Mouse (Mus musculus) monocyte, adult 5-6 weeks (primary cell): Measurements from ENCODE around the gene Nlrp6. TPM values are rescaled to one million over a fixed set of nuclear protein-coding genes. Genes with fewer than 3 reads are reported as not detected.
A peak's percentile ranks its signal among the peaks of the same experiment; 100 is the strongest.

Source experiments
- ATAC-seq: fragments of 153-309, 156-312 bp; replicated peaks from 2 replicates; pipeline ENCODE4 v1.8.0; 2017; ENCODE audit warnings: mild to moderate bottlenecking; ENCODE audit not compliant: low TSS enrichment, insufficient number of reproducible peaks, severe bottlenecking, poor library complexity, low FRiP score
- total RNA-seq: library from RNA; stranded (forward); fragments of 200-1000, 200-491, 200-594 nt; gene quantifications from 3 replicates; pipeline ENCODE4 v1.2.3, GENCODE M21; 2017

The Nlrp6 gene
- total RNA-seq, 1 experiment from 2014 or later: not detected

DNA sequence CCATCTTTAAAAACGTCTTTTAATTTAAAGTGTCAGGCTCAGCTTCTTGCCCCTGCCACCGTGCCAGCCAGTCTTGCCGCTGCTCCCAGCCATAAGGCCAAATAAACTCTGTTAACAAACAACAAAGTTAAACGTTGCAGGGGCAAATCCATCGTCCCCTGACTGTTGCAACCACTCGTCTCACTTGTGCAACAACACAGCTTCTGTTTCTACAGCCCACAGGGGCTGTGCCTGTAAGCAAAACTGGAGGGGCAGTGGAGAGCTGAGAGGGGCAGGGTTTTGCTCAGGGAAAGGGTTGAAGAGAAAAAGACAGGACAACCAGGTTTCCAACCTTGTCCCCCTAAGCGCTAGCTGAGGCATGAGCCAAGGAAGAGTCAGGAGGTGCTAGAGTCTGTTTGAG, 12.5 kb upstream of the Nlrp6 start:
- ATAC-seq: no peak

DNA sequence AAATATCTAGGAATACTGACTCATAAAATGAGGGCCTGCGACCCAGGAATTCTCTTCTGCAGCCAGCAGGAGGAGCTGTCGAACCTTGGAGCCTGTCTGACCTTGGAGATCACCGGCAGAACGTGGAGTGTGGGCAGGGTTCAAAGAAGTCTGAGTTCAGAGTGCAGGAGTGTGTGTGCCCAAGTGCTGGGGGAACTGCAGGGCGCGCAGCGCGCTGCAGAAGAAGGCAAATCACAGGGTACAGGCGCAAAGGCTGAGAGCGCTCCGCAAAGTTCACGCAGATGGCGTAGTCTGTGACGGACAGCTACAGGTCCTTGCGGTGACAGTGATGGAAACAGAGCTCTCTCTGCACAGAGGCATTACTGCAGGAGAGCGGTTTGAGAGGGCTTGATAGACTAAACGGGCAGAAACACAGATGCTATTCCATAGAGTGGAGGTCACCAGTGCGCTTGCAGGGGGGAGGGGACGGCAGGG, 12.0 kb upstream of the Nlrp6 start:
- peak; percentile 88 for ATAC-seq

DNA sequence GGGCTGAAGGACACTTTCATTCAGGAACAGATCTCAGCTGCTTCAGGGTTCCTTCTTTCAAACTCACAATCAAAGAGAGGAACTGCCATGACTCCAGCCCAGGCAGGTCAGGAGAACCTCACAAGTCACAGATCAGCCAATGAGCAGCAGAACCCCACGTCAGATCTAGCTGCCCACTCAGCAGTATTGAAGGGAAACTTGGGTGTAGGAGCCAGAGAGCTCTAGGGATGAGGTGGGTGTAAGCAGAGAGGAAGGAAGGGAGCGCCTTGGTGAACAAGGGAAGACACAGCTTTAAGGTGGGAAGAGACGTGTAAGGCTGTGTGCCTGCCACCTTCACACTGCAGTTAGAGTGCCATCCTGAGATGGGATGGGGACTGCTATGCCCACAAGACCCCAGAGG, 8.4 kb upstream of the Nlrp6 start:
- no peak for ATAC-seq

DNA sequence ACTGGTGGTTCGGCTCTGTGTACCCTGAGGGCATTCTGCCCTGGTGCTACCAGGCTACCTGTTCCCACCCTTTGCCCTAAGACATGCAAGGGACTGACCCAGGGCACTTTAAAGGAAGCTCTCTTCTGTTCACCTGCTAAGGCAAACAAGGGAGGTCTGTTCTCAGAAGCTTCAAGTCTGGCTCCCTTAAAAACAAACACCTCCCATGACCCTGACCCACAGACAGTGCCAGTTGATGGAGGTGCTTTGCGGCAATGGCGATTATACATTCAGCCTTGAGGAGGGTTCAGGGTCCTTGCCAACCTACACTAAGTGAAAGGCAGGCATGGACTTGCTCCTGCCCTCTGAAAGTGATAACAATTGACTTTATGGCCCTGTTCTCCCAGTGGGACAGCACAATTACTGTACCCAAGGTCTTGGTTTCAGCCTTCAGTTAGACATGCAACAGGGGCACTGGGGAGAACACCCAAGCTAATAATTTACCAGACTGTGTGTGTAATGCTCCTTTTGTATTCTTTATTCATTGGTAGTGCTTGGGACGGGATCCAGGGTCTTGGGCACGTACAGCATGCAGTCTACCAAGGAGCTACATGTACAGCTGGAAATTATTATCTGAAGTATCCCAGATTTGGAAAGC, 7.7 kb upstream of the Nlrp6 start:
- no peak for ATAC-seq

DNA sequence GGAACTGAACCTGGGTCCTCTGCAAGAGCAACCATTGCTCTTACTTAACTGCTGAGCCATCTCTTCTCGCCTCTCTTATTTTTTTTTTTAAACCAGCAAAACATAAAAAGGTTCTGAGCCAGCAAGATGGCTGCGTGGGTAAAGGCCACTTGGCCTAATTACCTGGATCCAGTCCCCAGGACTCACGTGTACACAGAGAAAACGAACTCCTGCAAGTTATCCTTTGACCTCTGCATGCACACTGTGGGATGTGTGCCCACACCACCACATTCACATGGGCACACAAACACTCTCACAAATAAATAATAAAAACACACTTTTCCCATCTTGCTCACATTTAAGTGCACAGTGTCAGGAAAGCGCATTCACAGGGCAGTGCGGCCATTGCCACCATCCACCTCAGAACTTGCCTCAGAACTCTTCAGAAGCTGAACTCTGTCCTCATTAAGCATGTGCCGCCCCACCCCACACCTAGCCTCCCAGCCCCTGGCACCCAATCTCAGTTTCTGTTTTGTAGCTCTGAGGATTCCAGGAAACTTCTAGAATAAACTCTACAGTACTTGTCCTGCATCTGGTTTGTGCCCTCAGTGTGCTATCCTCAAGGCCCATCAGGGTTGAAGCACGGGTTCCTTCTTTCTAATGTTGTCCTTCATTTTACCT, 6.5 kb upstream of the Nlrp6 start:
- no peak for ATAC-seq

DNA sequence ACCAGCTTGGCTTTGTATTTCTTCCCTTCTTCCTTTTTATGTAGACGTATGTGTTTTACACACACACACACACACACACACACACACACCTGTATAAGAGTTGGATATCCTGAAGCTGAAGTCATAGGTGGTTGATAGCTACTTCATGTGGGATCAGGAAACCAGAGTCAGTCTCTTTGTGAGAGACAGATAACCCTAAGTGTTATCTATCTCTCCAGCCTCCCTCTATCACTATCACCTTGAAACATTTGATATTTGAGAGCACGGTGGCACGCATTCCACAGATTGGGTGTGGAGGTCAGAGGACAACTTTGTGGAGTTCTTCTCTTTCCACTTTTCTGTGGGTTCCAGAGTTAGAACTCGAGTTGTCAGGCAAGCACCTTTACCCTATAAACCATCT, 791 bp upstream of the Nlrp6 start:
- ATAC-seq: no peak

DNA sequence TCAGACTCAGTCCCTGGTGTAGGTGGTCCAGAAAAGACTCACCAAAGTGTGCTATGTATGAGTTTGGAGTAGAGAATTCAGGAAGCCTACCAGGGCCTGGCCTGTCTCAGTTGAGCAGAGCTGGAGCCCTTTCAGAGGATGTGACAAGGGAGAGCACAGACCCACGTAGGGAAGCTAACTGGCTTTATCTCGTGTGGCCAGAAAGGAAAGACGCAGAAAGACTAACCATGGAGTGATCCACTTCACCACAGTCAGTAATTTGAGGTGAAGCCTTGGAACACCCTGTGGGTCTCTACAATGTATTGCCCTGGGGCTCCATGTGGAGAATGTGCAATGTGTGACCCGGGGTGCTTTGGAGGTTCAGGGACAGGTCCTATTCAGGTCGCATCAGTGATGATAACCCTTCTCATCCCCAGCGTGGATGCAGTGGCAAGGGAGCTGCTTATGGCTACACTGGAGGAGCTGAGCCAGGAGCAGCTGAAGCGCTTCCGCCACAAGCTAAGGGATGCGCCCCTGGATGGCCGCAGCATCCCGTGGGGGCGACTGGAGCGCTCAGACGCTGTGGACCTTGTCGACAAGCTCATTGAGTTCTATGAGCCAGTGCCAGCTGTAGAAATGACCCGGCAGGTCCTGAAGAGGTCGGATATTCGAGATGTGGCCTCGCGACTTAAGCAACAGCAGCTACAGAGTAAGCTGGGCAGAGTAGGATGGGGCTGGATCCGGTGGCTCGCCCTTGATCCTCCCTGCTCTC, 698 bp downstream of the Nlrp6 start:
- ATAC-seq: no peak

DNA sequence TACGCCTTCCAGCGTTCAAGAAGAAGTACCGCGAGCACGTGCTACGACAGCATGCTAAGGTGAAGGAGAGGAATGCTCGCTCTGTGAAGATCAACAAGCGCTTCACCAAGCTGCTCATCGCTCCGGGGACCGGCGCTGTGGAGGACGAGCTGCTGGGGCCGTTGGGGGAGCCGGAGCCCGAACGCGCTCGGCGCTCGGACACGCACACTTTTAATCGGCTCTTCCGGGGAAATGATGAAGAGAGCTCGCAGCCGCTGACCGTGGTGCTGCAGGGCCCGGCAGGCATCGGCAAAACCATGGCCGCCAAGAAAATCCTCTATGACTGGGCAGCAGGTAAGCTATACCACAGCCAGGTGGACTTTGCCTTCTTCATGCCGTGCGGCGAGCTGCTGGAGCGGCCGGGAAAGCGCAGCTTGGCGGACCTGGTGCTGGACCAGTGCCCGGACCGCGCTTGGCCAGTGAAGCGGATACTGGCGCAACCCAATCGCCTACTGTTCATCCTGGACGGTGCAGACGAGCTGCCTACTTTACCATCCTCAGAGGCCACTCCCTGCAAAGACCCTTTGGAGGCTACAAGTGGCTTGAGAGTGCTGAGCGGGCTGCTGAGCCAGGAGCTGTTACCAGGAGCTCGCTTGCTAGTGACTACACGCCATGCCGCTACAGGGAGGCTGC, 1.8 kb downstream of the Nlrp6 start:
- 0 out of 2 replicates have a peak, but pooled peaks have one; percentile 10 for ATAC-seq

DNA sequence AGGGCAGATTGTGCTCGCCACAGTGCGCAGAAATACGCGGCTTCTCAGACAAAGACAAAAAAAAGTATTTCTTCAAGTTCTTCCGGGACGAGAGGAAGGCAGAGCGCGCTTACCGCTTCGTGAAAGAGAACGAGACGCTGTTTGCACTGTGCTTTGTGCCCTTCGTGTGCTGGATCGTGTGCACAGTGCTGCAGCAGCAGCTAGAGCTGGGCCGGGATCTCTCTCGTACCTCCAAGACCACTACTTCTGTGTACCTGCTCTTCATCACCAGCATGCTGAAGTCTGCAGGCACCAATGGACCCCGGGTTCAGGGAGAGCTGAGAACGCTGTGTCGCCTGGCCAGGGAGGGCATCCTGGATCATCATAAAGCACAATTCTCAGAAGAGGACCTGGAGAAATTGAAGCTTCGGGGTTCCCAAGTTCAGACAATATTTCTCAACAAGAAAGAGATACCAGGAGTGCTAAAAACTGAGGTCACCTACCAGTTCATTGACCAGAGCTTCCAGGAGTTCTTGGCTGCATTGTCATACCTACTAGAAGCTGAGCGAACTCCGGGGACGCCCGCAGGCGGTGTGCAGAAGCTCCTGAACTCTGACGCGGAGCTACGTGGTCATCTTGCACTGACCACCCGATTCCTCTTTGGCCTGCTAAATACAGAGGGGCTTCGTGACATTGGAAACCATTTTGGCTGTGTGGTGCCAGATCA, 2.5 kb downstream of the Nlrp6 start:
- ATAC-seq: no peak

DNA sequence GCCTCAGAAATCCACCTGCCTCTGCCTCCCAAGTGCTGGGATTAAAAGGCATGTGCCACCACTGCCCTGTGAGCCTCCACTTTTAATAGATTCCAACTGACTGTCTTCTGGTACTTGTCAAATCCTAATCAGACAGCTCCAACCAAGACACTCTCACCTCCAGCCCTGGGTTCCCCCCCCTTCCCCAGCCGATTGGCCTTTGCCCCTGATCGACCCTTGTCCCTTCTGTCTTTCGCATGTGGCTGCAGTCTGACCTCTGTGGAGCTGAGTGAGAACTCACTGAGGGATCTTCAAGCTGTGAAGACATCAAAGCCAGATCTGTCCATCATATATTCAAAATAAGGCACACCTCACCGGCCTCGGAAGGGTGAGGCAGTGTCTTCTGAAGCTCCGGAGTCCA, 6.5 kb downstream of the Nlrp6 start:
- ATAC-seq: no peak

DNA sequence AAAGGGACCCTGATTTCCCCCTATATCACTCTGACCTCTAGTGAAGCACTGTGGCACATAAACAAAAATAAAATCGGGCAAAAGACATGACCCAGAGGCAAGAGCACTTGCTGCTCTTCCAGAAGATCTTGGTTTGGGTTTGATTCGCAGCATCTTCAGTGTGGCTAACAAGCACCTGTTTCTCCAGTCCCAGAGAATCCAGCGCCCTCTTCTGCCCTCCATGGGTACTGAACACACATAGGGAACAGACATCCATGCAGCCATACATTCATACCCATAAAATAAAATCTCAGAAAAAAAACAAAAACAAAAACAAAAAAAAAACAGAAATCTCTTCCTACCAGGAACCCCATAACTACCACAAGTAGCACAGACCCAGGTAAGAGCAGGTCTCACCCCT, 17.7 kb downstream of the Nlrp6 start:
- no peak for ATAC-seq

DNA sequence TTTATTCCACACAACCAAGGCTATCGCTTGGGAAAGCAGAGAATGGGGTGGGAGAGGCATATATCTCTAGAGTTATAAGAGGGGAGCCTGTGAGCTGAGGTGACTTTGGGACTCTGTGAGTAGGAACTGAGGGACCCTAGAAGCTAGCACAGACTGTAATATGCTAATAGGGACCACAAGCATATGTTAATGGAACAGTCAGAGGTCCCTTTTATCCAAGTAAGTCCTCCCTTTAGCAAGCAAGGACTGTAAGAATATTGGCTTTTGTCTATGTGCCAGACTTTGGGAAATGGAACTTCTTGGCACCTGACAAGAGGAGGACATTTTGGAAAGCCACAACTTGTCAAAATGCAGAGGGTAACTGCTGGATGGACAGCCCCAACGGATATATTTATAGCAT, 18.2 kb downstream of the Nlrp6 start:
- no peak for ATAC-seq

DNA sequence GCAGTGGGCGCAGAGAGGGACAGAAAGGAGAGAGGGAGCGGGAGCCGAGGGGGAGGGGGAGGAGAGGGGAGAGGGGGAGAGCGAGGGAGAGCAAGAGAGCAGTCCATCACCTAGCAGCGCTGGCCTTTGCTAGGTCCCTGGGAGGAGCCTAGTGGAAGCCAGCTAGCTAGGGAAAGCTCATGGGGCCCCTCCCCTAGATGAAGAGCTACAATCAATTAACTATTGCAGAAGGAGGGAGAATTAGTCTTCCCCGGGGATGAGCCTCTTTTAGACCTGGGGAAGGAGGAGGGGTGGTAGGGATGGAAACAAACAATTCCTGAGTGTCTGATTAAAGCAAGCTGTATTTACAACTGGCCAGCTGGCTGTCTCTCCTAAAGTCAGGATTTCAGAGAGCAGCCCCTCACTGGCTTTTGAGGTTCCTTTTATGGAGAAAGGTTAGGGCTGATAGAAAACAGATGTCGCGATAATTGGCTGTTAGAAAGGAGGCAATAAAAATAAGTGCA, 19.0 kb downstream of the Nlrp6 start:
- ATAC-seq: no peak

DNA sequence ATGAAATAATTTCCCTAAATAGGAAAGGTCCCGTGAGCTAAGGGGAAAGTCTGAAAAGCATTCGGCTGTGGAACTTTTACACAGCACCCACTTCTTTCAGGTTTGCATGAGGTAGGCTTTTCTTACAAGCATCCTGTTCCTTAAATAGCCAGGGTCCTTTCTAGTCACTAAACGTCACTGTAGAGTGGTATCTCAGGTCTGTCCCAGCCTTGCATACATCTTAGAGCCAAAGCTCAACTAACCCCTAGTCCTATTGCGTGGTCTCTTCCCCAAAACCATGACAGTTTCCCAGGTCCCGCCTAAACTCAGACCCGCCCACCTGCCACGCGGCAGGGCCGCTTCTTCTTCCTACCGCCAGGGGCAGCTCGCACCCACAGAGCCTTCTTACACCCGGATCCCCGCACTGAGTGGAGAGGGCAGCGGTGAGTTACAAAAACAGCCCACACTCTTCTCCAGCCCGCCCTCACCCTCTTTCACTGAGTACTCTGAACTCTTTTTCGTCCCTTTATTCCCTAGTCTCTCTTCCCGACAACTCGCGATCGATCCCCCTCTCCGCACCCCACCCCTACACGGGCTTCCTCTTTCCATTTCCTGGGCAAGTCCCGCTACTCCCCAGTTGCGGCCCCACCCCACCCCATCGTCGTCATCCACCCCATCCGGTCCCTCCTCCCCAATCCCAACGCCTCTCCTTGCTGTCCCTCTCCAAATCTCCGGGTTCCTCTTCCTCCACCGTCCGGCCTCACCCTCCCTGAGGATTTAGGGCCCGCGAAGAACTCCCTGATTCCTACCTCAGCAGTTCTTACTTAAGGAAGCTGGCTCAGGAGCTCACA, 20.7 kb downstream of the Nlrp6 start, which contains the start of gene Pgghg:
Gene Pgghg, plus strand, starts transcription at position 170 of the 830 bp plus-strand sequence.
- peak; percentile 78 for ATAC-seq

DNA sequence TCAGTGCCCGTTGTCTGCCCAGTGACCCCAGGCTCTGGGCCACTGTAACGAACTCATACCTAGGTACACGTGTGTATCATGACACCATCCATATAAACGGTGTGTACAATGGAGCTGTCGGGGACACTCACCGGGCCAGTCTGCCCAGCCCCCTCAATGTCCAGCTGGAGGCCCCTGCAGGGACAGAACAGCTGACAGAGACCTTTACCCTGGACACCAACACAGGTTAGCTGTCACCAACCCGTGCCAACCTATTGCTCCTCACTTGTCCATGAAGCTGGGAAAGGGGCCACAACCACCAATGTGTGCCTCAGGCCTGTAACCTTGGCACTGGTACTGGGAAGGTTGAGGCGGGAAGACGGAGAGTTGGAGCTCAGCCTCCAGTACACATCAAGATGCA, 21.6 kb downstream of the Nlrp6 start:
- ATAC-seq: peak; percentile 3; the same call in 1 of the 2 replicates

DNA sequence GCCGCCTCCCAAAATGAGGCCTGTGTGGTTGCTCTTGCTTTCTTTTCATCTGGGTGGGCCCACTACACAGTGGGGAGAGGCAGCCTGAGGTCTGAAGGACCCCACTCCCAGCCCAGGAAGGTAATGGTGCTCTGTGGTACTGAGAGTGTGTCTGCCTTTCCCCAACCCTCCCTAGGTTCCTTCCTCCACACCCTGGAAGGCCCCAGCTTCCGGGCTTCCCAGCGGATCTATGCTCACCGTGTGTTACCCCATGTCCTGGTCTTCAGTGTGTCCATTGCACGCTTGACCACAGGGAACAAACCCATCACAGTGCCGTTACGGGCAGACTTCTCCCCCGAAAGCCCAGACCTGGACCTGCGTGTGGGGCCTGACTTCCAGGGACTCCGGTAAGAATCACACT, 22.1 kb downstream of the Nlrp6 start:
- no peak for ATAC-seq

DNA sequence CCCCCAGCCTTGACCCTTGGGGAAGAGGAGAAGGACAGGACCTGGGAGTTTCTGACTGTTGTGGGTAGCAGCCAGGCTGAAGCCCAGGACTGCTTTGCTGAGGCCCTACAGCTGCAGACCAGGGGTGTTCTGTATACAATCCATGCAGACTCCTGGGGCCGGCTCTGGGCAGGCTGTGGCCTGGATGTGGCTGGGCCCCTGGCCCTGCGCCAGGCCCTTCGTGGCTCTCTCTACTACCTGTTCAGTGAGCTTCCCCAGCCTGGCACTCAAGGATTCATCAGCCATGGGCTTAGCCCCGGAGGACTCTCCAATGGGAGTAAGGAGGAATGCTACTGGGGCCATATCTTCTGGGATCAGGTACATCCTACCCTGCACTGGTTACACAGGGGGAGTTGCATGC, 22.7 kb downstream of the Nlrp6 start:
- no peak for ATAC-seq

DNA sequence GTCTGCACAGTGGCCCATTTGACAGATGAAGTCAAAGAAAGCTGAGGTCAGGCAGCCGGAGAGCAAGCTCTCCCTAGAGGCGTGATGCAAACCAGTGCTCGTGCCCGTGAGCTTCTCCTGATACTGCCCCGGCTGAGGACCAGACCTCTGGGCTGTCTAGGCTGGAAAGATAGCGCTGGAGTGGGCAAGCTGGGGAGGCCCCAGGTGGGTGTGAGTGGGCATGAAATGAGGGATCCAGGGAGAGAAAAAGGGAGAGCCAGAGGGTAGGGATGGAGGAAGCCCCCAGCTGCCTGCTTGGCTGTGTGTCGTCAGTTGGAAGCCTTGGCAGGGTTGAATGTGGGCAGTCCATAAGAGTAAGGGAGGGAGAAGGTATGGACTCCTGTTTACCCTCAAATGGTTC, 23.5 kb downstream of the Nlrp6 start:
- ATAC-seq: no peak
